Mouse (Mus musculus): Measurements from ENCODE around the gene Nelfb.
A peak's percentile ranks its signal among the peaks of the same experiment; 100 is the strongest.

The Nelfb gene

DNA sequence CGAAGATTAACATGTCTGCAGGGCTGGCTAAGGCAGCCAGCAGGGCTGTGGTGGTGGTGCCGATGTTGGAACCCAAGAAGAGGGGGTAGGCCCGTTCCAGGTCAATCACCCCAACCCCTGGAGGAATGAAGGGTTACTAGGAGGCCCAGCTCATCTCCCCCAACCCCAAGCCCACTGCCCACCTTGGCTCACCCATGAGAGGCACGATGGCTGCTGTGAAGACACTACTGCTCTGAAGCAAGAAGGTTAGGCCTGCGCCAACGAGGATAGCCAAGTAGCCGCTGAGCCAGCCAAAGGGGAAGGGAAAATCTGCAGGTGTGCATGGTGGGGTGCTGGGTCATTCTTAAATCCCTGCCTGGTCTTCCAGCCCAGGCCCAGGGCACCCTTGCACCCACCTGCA lies 19.3 kb upstream of the Nelfb start:
- no peak for DNase-seq (ENCODE audit: low read depth, low spot score)

GRCm38 (mm10) chr2:25229582-25229981 lies 18.3 kb upstream of the Nelfb start:
- DNase-seq (ENCODE audit: low read depth, low spot score), result no peak

DNA sequence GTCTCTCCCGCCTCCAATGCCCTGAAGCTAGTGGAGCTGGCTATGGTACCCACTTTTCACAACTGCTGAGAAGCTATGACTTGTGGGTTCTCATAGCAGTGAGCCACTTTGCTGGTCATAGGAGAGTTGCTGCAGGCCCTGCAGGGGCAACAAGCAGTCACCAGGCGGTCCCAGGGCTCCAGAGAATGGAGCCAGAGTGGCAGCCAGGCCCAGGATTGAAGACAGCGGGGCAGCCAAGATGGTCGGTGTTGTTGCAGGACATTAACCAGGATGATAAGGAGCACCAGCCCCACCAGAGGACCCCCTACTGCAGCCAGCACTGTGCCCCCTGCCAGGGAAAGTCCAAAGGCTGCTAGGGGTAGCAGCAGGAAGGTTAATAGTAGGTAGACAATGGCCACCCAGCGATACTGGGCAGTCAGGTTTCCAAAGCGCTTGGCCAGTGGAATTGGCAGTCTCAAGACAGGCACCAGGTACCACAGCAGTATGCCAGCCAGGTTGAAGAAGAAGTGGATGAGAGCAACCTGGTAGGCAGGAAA lies 17.8 kb upstream of the Nelfb start:
- DNase-seq (ENCODE audit: low read depth, low spot score), result no peak

GRCm38 (mm10) chr2:25228431-25228889 lies 17.2 kb upstream of the Nelfb start:
- peak; percentile 96 for DNase-seq (ENCODE audit: low read depth, low spot score)

DNA sequence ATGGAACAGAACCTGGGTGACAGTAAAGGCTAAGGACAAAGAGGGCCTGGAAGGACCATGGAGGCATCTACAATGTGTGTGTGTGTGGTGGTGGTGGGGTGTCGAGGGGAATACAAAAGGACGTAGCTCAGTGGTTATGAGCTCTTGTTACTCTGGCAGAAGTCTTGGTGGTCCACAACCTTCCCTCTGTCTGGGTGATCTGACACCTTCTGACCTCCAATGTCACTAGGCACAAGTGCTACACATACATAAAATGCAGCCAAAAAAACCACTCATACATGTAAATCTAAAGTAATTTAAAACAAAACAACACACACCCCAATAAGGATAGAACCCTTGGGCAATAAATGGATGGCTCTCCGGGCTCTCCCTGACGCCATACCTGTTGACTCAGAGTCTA lies 16.1 kb upstream of the Nelfb start:
- no peak for DNase-seq (ENCODE audit: low read depth, low spot score)

DNA sequence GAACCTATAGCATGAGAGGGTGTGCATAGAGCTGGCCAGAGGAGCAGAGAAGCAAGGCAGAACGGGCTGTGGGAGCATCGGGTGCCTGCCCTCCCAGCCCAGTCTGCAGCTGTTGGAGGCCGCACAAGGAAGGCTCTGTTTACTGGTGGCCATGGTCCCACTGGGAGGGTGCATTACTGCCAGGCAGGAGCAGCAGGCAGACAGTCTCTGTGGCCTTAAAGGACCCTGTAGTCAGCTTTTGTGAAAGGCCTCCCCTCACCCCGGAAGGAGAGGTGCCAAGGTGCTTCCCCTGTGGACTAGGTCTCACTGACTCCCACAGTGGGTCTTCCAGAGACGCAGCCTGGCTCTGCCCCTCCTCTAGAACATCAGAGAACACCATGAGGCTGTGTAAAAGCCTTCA lies 15.6 kb upstream of the Nelfb start:
- no peak for DNase-seq (ENCODE audit: low read depth, low spot score)

DNA sequence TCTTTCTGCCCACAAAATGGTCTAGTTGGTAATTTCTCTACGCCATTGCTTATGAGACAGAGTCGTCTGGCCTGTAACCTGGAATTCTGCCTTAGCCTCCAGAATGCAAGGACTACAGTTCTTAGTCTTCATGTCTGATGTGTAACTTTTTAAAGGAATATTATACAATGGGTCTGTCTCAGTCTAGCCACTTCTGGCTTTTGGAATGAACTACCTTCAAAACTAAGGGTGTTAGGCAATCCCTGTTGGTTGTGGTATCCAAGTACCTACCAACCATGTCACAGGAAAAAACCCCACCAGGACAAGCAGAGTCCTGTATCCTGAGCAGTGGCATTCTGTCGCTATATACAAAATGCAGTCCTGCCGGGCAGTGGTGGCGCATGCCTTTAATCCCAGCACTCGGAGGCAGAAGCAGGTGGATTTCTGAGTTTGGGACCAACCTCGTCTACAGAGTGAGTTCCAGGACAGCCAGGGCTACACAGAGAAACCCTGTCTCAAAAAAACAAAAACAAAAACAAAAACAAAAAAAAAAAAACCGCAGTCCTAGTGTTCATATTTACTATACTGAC lies 14.6 kb upstream of the Nelfb start:
- no peak for DNase-seq (ENCODE audit: low read depth, low spot score)

DNA sequence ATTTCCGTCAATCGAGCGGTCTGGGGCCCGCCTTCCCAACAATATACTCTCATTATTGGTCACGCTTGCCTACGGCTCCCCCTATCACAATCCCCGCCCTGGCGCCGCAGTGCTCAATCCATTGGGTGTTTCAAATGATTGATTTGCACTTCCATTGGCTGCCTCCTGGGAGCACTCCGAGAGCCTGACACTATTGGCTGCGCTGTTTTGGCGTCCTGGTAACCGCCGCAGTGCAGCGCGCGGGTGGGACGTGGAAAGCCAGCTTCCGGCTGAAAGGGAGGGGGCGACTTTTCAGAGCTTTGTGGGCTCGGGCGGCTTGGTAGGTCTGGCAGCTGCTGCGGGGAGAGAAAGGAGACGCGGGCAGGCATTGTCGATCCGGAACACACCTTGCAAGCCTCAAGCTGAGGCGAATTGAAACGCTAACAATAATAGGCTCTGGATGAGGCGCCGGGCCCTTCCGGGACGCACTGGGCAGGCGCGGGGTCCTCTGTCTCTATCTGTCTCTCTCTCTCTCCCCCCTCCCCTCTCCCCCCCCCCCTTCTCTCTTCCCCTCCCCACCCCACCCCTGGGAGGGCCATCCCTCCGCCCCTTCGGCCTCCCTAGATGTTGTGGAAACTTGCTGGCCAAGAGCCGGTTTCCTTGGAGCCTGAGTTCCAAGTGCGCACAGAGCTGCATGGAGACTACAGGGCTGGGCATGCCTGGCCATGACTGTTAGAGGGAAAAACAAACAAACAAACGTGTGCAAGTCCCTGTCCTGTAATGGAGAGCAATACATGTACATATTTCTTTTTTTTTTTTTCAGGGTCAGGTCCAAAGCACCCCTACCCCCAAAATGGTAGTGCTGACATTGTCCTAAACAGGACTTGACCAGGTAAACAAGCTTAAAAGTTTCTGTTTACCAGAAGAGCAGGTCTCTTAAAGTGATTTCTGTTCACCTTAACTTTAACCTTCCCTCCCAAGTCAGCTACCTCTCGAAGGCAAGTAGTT lies 13.8 kb upstream of the Nelfb start:
- DNase-seq (ENCODE audit: low read depth, low spot score), result peak; percentile 100

DNA sequence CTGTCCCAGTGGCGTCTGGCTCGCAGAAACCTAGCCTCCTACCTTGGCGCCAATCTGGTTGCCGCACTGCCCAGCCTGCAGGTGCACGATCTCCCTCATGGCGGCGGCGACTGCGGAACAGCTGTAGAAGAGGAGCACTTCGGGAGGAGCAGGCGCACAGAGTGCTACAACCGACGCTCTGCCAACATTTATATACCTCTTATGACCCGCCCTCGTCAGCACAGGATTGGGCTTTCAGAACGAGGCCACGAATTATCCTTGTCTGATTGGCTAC lies 13.1 kb upstream of the Nelfb start, which contains the start of gene Tubb4b:
Gene Tubb4b, minus strand, starts transcription at position 211 of the 274 bp plus-strand sequence.
- no peak for DNase-seq (ENCODE audit: low read depth, low spot score)

GRCm38 (mm10) chr2:25223681-25224491 lies 12.6 kb upstream of the Nelfb start:
- DNase-seq (ENCODE audit: low read depth, low spot score), result peak; percentile 92

DNA sequence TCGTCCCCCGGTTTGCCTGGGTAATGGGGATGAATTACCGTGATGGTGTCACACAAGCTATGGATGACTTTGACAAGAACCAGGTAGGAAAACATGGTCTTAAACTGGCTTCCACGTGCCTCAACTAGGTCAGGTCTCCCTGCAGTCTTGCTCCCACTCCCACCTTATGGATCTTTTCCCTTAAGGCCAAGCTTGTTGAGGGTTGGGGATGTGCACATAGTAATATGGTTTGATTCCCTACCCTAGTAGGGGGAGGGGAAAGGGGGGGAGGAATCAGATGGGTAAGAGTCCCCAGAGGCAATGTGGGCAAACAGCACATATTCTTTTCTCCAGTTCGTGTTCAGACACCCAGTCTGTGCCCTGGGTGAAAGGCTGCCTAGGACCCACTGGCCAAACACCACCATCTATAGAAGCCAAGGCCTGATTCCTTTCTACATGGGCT lies 10.1 kb upstream of the Nelfb start:
- DNase-seq (ENCODE audit: low read depth, low spot score), result peak; percentile 46

DNA sequence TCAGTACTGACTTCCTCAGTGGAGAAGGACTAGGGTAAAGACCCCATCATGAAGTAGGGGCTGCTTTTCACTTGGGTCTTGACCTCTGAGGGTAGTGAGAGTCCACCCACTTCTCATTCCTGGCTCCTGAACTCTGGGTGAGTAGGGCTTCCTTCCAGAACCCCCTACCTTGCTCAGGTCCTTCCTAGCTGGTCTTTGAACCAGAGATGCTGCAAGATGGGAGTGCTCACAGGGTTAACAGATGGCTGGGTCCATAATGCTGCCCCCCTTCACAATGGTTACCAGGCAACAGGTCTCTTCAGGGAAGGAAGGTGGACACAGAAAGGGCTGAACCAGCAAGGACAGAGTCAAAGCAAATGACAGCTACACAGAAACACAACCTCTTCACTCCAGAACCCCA lies 7.2 kb upstream of the Nelfb start, which contains the start of gene Fam166a:
Gene Fam166a, plus strand, starts transcription at position 301 of the 400 bp plus-strand sequence.
- no peak for DNase-seq (ENCODE audit: low read depth, low spot score)

GRCm38 (mm10) chr2:25217666-25218065 lies 6.4 kb upstream of the Nelfb start:
- no peak for DNase-seq (ENCODE audit: low read depth, low spot score)

DNA sequence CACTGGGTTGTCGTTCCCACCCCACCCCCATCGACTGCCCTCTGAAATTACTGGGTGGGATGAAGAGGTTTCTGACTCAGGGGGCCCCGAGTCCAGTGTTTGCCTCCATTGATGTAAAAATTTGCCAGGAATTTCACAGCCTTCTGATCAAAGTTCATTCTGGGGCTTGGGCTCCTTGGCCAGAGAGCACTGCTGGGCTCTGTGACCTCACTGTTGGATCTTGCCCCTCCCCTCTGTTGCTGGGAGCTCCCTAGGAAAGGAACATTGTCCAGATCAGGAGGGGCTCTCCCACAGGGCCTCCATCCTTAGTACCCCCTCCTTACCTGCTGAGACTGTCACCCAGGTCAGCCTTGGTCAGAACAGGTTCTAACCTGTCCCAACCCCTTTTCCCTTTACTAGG lies 3.2 kb upstream of the Nelfb start, which contains the start of gene Stpg3:
Gene Stpg3, minus strand, starts transcription at position 194 of the 400 bp plus-strand sequence.
- no peak for DNase-seq (ENCODE audit: low read depth, low spot score)

GRCm38 (mm10) chr2:25213266-25213865 lies 2.1 kb upstream of the Nelfb start:
- peak; percentile 54 for DNase-seq (ENCODE audit: low read depth, low spot score)

DNA sequence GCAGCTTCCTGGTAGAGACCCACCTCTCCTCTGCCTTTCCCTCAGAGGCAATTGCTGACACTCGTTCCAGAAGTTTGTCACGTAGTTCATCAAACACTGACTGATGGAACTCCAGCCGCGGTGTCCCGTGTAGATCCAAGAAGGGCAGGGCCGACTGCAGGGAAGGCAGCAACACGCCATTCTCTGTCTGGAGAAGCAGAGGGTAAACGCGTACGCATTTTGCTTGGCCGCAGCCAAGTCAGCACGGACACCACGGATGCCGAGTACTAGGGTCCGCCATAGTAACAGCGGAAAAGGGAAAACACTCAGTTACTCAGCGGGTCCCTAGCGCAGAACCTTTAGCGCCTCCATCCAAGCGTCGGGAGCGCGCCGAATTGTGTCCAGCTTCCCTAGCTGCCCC lies 603 bp downstream of the Nelfb start:
- no peak for DNase-seq (ENCODE audit: low read depth, low spot score)

DNA sequence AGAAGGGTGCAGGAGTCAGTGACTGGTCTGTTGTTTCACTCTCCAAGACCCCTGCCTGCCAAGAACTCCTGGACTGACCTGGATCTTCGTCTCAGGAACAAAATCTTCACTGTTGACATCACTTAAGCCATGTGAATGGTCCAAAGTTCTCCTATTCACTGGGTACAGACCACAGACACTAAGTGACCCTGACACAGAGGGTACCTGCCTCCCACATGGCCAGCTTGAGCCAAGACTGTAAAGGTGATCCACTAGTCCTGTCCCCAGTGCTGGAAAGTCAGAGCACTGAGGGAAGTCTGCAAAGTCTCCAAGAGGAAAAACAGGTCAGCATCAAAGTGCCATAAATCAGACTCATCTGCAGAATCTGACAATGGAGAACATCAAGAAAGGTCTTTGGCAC lies 3.7 kb downstream of the Nelfb start:
- DNase-seq (ENCODE audit: low read depth, low spot score), result no peak

GRCm38 (mm10) chr2:25203631-25204214 lies 7.6 kb downstream of the Nelfb start:
- peak; percentile 65 for DNase-seq (ENCODE audit: low read depth, low spot score)

- DNase-seq (ENCODE audit: low read depth, low spot score), result no peak
Observed at GRCm38 (mm10) chr2:25200631-25201030, 10.7 kb downstream of the Nelfb start.

DNA sequence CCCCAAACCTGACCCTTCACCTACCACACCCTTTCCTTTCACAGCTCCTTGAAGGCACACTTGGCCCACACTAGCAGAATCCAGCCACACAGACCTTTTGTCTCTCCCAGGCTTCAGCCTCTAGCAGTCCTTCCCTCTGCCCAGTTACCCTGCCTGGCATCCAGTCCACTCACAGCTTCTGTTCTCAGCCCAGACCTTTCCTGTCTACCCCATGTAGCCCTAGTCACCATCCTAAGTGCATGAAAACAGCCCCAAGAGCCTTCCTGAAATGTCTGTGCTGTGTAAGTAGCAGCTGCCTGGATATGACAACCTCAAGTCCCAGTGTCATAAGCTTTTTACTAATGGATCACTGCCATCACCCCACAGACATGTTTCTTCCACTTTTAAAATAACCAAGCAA lies 13.3 kb downstream of the Nelfb start:
- no peak for DNase-seq (ENCODE audit: low read depth, low spot score)

DNA sequence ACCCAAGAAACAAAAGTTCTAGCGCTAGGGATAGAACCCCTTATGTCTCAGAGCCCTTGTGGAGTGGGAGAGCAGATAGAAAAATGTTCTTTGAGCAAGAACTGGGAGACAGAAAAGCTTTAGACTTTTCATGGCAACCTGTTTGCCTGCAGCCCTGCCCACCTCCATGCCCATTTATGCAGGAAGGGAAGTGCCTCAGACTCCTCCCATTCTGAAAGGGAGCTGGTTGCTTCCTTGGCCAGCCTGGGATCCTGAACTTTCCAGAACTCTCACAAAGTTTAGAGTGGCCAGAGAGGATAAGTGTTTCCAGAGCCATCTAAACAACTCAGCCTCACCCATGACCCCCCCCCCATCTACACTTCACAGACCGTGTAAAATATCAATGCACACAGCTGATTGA lies 14.1 kb downstream of the Nelfb start:
- no peak for DNase-seq (ENCODE audit: low read depth, low spot score)
